Mouse (Mus musculus) left cerebral cortex, postnatal 14 days (tissue): Measurements from ENCODE around the gene Git2. TPM values are rescaled to one million over a fixed set of nuclear protein-coding genes. Genes with fewer than 3 reads are reported as not detected.

Source experiments
- DNase-seq, 2 experiments: peaks; one replicate each; pipeline ENCODE4 v3.0.0; 2021 to 2022; ENCODE audit warnings: low spot score in 2 of 2, mixed read lengths in 1 of 2
- intact Hi-C: fragments of 180-260 bp; cut with DNase I; formaldehyde crosslinking; loops from one replicate; pipeline ENCODE4 v1.15.1; 2025
- total RNA-seq, 2 experiments: library from RNA; stranded (reverse); gene quantifications; 2 replicates each; pipeline ENCODE4 v1.2.3; 2021

Gene Git2
- total RNA-seq, 2 experiments from 2014 or later, result 41.4 to 47.8 TPM

DNA sequence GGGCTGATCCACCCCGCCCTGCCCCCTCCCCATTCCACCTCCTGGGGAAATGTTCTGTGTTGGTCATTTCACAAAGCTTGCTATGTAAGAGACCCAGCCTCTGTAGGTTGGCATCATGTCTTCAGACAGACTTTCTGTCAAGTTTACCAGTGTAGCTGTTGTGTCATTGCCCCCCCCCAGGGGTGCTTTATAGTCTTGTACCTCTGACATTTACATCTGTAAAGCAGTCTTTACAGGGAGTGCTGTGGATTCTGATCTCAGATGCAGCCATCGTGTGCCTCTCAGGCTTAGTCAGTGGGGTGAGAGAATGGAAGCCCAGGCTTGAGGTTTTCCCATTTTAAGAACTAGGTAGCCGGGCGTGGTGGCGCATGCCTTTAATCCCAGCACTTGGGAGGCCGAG is 26.5 kb upstream of the Git2 start:
- intact Hi-C loops, result no loop called here
- no peak for DNase-seq

GRCm38 (mm10) chr5:114801049-114801448 is 25.7 kb upstream of the Git2 start:
- intact Hi-C loops, result no loop called here
- no peak for DNase-seq

GRCm38 (mm10) chr5:114799848-114800247 is 24.5 kb upstream of the Git2 start:
- intact Hi-C loops, result no loop called here
- no peak for DNase-seq

DNA sequence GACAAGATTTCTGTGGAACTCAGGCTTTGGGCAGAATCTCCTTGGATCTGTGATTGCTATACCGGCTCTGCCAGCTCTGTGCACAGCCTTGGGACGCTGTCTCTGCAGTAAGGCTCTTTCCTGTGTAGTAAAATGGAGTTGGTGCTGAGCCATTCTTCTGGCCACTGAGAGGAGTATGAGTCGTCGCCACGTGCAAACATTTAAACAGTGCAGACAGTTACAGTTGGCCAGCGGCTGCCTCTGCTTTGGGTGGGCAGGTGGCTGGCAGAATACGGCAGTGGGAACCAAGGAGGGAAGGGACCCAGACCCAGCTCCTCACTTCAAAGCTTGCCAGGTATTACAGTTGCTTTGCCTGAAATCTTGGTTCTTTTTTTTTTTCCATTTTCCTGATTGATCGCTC is 21.9 kb upstream of the Git2 start:
- intact Hi-C loops, result no loop called here

DNA sequence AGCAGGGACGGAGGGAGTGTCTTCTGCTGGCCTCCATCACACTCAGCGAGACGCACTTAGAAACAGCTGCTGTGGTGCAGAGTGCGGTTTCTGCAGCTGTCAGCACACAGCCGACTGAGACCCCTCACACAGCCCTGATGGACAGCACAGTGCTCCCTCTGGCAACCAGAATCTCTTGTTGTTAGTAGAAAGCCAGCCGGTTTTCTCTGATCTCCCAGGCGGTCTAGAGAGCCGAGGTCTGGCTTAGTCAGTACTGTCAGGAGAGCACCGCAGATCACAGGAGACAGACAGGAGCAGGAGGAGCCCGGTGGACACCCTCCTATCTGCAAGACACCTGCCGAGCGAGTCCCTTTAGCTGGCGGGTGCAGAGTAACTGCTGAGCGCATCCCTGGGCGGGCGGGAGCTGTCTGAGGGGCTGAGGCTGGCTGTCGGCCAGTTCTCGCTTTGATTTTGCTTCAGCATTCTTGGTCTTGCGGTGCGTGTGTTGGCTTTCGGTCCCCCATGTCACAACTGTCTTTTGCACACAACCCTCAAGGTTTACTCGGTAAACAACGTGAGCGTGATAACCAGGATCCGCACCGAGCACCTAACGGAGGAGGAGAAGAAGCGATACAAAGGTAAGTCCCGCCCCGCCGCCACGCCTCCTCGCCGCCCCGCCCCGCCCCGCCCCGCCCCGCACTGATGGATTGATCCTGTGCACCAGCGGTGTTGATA is 21.1 kb upstream of the Git2 start:
- intact Hi-C loops, result no loop called here
- peak in 1 of 2 experiments; percentile 44 for DNase-seq

More for the DNA sequence above, 21.9 kb upstream of the Git2 start:
- DNase-seq, result peak in 1 of 2 experiments; percentile 44

DNA sequence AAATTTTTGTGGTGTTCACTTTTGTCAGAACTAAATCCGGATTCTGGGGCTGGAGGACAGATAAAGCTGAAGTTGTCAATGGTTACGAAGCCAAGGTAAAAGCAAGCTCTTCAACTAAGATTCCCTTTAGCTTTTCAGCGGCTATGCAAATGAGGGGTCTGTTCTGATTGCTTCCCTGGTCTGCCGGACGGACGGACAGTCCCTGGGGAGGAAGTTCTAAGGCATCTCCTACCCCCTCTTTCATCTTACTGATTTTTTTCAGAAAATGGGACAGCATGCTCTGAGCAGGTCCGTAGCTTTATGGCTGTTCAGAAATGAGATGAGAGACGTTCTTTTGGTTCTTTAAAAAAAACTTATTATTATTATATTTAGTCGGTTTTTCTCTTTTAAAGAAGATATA is 20.3 kb upstream of the Git2 start:
- intact Hi-C loops, result no loop called here
- no peak for DNase-seq

DNA sequence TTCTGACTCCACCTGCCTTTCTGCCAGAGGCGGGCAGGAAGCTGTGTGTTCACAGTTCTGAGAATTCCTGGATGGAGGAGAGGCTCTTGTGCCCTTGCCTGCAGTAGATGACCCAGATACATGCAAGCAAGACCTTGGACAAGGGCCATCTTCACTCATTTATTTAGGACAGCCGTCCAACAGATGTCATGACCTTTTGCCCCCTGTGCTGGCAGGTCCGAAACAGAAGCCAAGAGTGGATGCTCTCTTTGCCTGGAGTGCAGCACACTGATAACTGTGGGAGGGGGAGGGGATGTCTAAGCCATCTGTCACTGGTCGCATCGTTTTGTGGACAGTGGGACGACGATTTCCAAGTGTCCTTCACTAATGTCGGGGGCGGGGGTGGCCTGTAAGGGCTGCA is 19.9 kb upstream of the Git2 start:
- intact Hi-C loops, result no loop called here
- DNase-seq, result no peak

DNA sequence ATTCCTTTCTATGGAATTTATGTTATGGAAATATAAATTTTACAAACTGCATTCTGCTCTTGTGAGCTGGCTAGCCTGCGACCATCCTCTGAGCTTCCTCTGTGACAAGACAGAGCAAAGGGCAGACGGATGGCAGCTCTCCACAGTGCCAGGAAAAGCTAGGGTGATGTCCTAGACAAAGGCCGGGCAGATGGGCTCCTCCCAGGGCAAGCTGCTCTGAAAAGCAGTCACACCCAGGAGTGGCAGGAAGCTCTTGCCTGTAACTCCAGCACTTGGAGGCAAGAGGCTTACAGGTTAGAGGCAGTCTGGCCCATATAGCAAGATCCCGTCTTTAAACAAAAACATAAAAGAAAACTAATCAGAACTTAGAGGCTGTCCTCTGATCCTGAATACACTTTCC is 19.3 kb upstream of the Git2 start:
- intact Hi-C loops, result no loop called here
- no peak for DNase-seq

GRCm38 (mm10) chr5:114793317-114793716 is 18.0 kb upstream of the Git2 start:
- DNase-seq, result no peak
- intact Hi-C loops, result no loop called here

- intact Hi-C loops, result no loop called here
- DNase-seq, result no peak
Measured at GRCm38 (mm10) chr5:114785196-114785595, 9.9 kb upstream of the Git2 start.

DNA sequence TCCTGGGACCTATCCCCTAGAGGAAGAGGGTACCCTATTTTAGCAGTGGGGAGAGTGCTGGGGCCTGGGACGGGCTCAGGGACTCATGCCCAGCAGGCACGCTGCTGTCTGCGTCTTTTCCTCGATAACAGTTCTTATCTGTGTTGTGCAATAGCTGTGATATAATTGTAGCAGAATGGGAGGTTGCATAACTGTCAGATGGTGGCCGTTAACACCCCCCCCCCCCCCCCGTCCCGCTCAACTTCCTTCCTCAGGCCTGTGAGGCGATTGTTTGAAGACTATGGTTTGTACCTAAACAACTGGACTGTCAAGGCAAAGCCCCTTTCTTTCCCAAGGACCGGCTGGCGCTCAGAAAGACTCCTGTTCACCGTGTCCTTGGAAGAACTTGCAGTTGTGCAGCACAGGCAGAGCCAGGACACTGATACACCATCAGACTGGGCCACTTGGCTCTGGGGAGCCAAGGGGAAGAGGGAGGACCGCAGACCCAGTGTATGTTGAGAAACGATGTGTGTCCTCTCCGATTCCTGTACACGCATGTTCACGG is 9.4 kb upstream of the Git2 start:
- no peak for DNase-seq
- intact Hi-C loops, result no loop called here

- intact Hi-C loops, result no loop called here
- DNase-seq, result no peak
Measured at GRCm38 (mm10) chr5:114783405-114784163, 8.3 kb upstream of the Git2 start.

GRCm38 (mm10) chr5:114782991-114783390 is 7.7 kb upstream of the Git2 start:
- DNase-seq, result no peak
- intact Hi-C loops, result no loop called here

DNA sequence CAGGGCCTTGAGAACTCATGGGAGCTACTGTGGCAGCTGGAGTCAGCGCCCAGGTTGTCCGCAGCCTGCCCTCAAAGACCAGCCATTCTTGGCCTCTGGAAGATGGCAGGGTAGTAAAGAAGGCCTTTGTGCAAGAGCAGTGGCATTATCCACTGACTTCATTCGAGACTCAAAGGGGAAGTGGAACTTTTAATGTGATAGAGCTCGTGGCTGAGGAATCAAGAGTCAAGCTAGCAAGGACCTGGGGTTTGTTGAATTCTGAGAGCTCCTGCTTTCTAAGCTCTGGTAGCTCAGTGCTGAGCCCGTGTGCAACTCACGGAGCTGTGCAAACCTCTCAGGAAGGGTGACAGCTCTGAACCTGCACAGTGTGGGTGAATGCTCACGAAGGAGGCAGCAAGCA is 5.6 kb upstream of the Git2 start:
- intact Hi-C loops, result no loop called here
- DNase-seq, result no peak

- intact Hi-C loops, result no loop called here
- DNase-seq, result no peak
Measured at GRCm38 (mm10) chr5:114779956-114780489, 4.7 kb upstream of the Git2 start.

DNA sequence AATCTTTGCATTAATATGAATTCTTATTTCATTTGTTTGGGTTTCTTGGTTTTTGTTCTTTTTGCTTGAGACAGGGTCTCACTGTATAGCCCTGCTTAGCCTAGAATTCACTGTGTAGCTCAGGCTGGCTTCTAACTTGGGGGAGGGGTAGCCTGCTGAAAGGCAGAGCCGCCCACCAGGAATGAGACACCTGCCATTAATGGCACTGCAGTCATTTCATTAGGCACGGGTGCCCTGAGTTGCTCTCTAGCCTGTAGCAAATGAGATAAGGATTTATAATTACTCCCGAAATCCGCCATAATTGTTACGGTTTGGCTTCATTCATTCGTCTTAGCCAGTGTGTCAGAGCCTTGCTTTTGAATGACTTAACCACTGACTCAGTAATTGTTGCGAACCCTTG is 857 bp upstream of the Git2 start:
- no peak for DNase-seq
- intact Hi-C loops, result no loop called here

DNA sequence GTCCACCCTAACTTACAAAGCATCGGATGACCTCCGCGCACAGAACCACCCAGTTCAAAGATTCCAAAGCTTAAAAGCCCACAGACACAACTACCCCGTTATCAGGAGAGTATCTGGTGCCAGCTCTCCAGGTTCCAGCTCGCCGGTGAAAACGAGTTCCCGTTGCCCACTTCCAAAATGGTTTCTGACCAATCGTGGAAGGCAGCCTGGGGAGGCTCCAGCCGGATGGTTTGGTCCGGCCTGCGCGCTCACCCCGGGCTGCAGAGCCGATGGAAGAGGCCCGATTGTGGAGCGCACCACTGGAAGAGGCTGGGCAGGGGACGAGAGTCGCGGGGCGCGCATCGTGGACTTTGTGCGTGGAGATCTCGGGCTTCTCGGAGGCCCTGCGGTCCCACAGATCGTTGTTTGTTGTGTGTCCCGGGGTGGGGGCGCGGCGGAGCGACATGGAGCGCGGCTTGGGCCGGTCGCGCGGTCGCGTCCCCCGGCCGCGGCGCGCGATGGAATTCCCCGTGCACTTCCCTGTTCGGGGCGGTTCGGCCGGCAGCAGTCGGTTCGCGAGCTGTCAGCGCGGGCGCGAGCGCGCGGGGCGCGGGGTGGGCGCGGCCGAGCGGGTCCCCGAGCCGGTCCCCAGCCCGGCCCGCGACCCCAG is 790 bp downstream of the Git2 start, which contains the start of gene Ankrd13a:
Ankrd13a (plus strand) TSS at position 275 of the 649 bp plus-strand sequence.
- intact Hi-C loops, result no loop called here
- DNase-seq, result peak; percentile 94 to 95

GRCm38 (mm10) chr5:114773780-114774179 is 1.5 kb downstream of the Git2 start:
- intact Hi-C loops, result no loop called here
- no peak for DNase-seq

GRCm38 (mm10) chr5:114773211-114773710 is 2.1 kb downstream of the Git2 start:
- intact Hi-C loops, result no loop called here
- DNase-seq, result peak; percentile 97 to 98
